Mouse (Mus musculus) limb, embryonic 13.5 days (tissue): ENCODE measurements around the gene Tnfaip2. TPM values are rescaled to one million over a fixed set of nuclear protein-coding genes. Genes with fewer than 3 reads are reported as not detected.
A peak's percentile ranks its signal among the peaks of the same experiment; 100 is the strongest.

Experiments
- ATAC-seq: fragments of 200-750 bp; cut with Nextera tagmentation; 2 replicates; pipeline ENCODE4 v1.8.0; 2017; ENCODE audit warnings: low read depth, moderate number of reproducible peaks, moderate TSS enrichment; ENCODE audit not compliant: low FRiP score
- H3K27ac ChIP-seq: fragments of 300-500 bp; sonication (generic); 2 replicates; pipeline ENCODE4 v1.5.1; 2015; ENCODE audit warnings: inconsistent platforms, mild to moderate bottlenecking, moderate library complexity
- H3K27me3 ChIP-seq: fragments of 300-500 bp; sonication (generic); 2 replicates; pipeline ENCODE4 v1.6.1; 2015; ENCODE audit warnings: mild to moderate bottlenecking, inconsistent platforms
- H3K36me3 ChIP-seq: fragments of 300-500 bp; sonication (generic); 2 replicates; pipeline ENCODE4 v1.6.1; 2015; ENCODE audit warnings: inconsistent platforms, mild to moderate bottlenecking, moderate library complexity
- H3K4me1 ChIP-seq: fragments of 300-500 bp; sonication (generic); 2 replicates; pipeline ENCODE4 v1.6.1; 2015; ENCODE audit warnings: inconsistent platforms
- H3K4me2 ChIP-seq: fragments of 300-500 bp; sonication (generic); replicated peaks from 2 replicates; pipeline ENCODE4 v1.6.1; 2015; ENCODE audit warnings: inconsistent platforms, mild to moderate bottlenecking, moderate library complexity
- H3K4me3 ChIP-seq: fragments of 300-500 bp; sonication (generic); 2 replicates; pipeline ENCODE4 v1.5.1; 2015; ENCODE audit warnings: moderate library complexity, mild to moderate bottlenecking, inconsistent platforms
- H3K9ac ChIP-seq: fragments of 300-500 bp; sonication (generic); 2 replicates; pipeline ENCODE4 v1.6.1; 2015; ENCODE audit warnings: mild to moderate bottlenecking, inconsistent platforms
- H3K9me3 ChIP-seq: fragments of 300-500 bp; sonication (generic); 2 replicates; pipeline ENCODE4 v1.6.1; 2016; ENCODE audit warnings: inconsistent platforms
- WGBS: fragments of 180-500 bp; shearing (Covaris S2); methylation state at CpG from one replicate; pipeline ENCODE4 v1.1.7; 2015; 5-methylcytosine and 5-hydroxymethylcytosine counted together
- polyA plus RNA-seq: library from polyadenylated mRNA; unstranded; fragments of >200 nt; fragmentation: Nextera tagmentation; extraction: Ambion mirVana; gene quantifications from 2 replicates; pipeline ENCODE4 v1.2.1, GENCODE M21; 2015

Gene Tnfaip2
- polyA plus RNA-seq, 1 experiment from 2014 or later = 7.8 TPM

DNA sequence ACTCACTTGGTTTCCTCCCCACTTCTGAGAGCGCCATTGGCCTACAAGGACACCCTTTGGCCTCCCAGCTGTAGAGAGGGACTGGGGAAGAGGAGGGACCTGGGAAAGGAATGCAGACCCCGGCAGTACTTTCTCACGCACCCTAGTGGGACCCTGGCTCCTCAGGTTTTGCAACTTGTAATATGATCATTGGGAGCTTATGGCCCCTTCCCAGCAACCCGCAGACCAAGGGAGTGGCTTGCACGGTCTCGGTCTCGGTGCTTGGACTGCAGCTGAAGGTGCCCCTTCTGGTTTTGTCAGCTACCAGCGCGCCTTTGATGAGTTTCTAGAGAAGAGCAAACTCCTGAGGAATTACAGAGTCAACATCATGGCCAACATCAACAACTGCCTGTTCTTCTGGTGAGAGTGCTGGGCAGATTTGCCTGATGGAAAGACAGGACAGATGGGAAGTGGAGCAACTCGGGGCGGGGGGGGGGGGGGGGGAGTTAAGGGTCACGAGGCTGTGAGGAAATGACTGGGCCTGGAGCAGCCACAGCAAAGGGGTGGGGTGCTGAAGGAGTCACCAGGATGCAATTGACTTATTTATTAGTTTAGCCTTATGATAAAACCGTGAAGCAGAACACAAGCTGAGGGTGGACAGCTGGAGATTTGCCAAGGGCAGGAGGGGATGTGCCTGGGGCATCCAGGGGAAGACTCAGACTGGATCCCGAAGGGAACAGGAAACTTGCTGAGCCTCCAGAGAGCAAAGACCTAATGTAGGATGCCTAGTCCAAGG, 6.8 kb downstream of the Tnfaip2 start:
- no peak overlapping the region for H3K27ac ChIP-seq
- H3K36me3 ChIP-seq = no peaks in the 10 kb centered on the region
- H3K9ac ChIP-seq = no peak overlapping the region
- H3K9me3 ChIP-seq = no peaks in the 10 kb centered on the region
- ATAC-seq = no peak
- peaks cover 99% of the 10 kb centered on the region for H3K27me3 ChIP-seq
- no peak overlapping the region for H3K4me3 ChIP-seq
- 14% methylated on average over 13 of the region's 14 CpGs for WGBS
- peaks cover 56% of the 10 kb centered on the region for H3K4me1 ChIP-seq
- peak overlapping the region; percentile 3; the same call in 1 of the 2 replicates for H3K4me2 ChIP-seq

- WGBS = 37% methylated on average over 6 of the region's 6 CpGs
- H3K27me3 ChIP-seq = peaks cover 98% of the 10 kb centered on the region
- H3K9ac ChIP-seq = no peak overlapping the region
- no peak for ATAC-seq
- no peaks in the 10 kb centered on the region for H3K9me3 ChIP-seq
- no peak overlapping the region for H3K4me3 ChIP-seq
- no peak overlapping the region for H3K27ac ChIP-seq
- no peak overlapping the region for H3K4me2 ChIP-seq
- peaks cover 66% of the 10 kb centered on the region for H3K4me1 ChIP-seq
- no peaks in the 10 kb centered on the region for H3K36me3 ChIP-seq
These were observed 8.1 kb downstream of the Tnfaip2 start for GRCm38 (mm10) chr12:111450359-111450758.

GRCm38 (mm10) chr12:111451561-111451960, 9.3 kb downstream of the Tnfaip2 start:
- Histone ChIP-seq H3K27me3 (peaks cover 97% of the 10 kb centered on the region), H3K9ac (no peak overlapping the region), H3K9me3 (no peaks in the 10 kb centered on the region), H3K4me1 (peaks cover 61% of the 10 kb centered on the region), H3K27ac (no peak overlapping the region), H3K4me3 (no peak overlapping the region), H3K4me2 (no peak overlapping the region), H3K36me3 (no peaks in the 10 kb centered on the region)
- WGBS = 78% methylated on average over 7 of the region's 7 CpGs
- ATAC-seq = no peak

- peaks cover 46% of the 10 kb centered on the region for H3K4me1 ChIP-seq
- 12% methylated on average over 4 of the region's 4 CpGs for WGBS
- no peak overlapping the region for H3K4me2 ChIP-seq
- no peaks in the 10 kb centered on the region for H3K36me3 ChIP-seq
- H3K27me3 ChIP-seq = peaks cover 97% of the 10 kb centered on the region
- no peak overlapping the region for H3K9ac ChIP-seq
- H3K4me3 ChIP-seq = no peak overlapping the region
- no peak overlapping the region for H3K27ac ChIP-seq
- H3K9me3 ChIP-seq = no peaks in the 10 kb centered on the region
- no peak for ATAC-seq
These were observed 11.8 kb downstream of the Tnfaip2 start for GRCm38 (mm10) chr12:111454021-111454420.

GRCm38 (mm10) chr12:111454543-111455280, 12.4 kb downstream of the Tnfaip2 start:
- H3K4me1 ChIP-seq = peaks cover 39% of the 10 kb centered on the region
- no peak overlapping the region for H3K27ac ChIP-seq
- no peaks in the 10 kb centered on the region for H3K36me3 ChIP-seq
- H3K4me3 ChIP-seq = no peak overlapping the region
- H3K9ac ChIP-seq = no peak overlapping the region
- no peaks in the 10 kb centered on the region for H3K9me3 ChIP-seq
- H3K4me2 ChIP-seq = no peak overlapping the region
- peaks cover 97% of the 10 kb centered on the region for H3K27me3 ChIP-seq
- 53% methylated on average over 10 of the region's 10 CpGs for WGBS
- no peak for ATAC-seq

- no peak overlapping the region for H3K27ac ChIP-seq
- H3K4me3 ChIP-seq = no peak overlapping the region
- 64% methylated on average over 12 of the region's 12 CpGs for WGBS
- no peaks in the 10 kb centered on the region for H3K9me3 ChIP-seq
- H3K9ac ChIP-seq = no peak overlapping the region
- H3K4me2 ChIP-seq = no peak overlapping the region
- H3K4me1 ChIP-seq = peaks cover 32% of the 10 kb centered on the region
- H3K27me3 ChIP-seq = peaks cover 97% of the 10 kb centered on the region
- H3K36me3 ChIP-seq = no peaks in the 10 kb centered on the region
- ATAC-seq = no peak
These were observed 13.1 kb downstream of the Tnfaip2 start for GRCm38 (mm10) chr12:111455311-111455846.

GRCm38 (mm10) chr12:111455860-111456259, 13.6 kb downstream of the Tnfaip2 start:
- peaks cover 27% of the 10 kb centered on the region for H3K4me1 ChIP-seq
- H3K4me2 ChIP-seq = no peak overlapping the region
- no peak overlapping the region for H3K27ac ChIP-seq
- H3K27me3 ChIP-seq = peaks cover 96% of the 10 kb centered on the region
- no peak for ATAC-seq
- no peaks in the 10 kb centered on the region for H3K36me3 ChIP-seq
- no peak overlapping the region for H3K4me3 ChIP-seq
- no peaks in the 10 kb centered on the region for H3K9me3 ChIP-seq
- H3K9ac ChIP-seq = no peak overlapping the region
- 67% methylated on average over 8 of the region's 8 CpGs for WGBS

GRCm38 (mm10) chr12:111457742-111458141, 15.5 kb downstream of the Tnfaip2 start:
- Histone ChIP-seq H3K27me3 (peaks cover 85% of the 10 kb centered on the region), H3K27ac (no peak overlapping the region), H3K9ac (no peak overlapping the region), H3K4me1 (peaks cover 26% of the 10 kb centered on the region), H3K9me3 (no peaks in the 10 kb centered on the region), H3K36me3 (no peaks in the 10 kb centered on the region), H3K4me3 (no peak overlapping the region), H3K4me2 (no peak overlapping the region)
- 71% methylated on average over 1 of the region's 1 CpGs for WGBS
- ATAC-seq = no peak

GRCm38 (mm10) chr12:111463570-111463969, 21.3 kb downstream of the Tnfaip2 start:
- no peaks in the 10 kb centered on the region for H3K9me3 ChIP-seq
- H3K4me3 ChIP-seq = no peak overlapping the region
- no peaks in the 10 kb centered on the region for H3K36me3 ChIP-seq
- 75% methylated on average over 7 of the region's 7 CpGs for WGBS
- H3K9ac ChIP-seq = no peak overlapping the region
- H3K4me1 ChIP-seq = no peaks in the 10 kb centered on the region
- H3K27ac ChIP-seq = no peak overlapping the region
- ATAC-seq = no peak
- H3K4me2 ChIP-seq = no peak overlapping the region
- peaks cover 41% of the 10 kb centered on the region for H3K27me3 ChIP-seq

DNA sequence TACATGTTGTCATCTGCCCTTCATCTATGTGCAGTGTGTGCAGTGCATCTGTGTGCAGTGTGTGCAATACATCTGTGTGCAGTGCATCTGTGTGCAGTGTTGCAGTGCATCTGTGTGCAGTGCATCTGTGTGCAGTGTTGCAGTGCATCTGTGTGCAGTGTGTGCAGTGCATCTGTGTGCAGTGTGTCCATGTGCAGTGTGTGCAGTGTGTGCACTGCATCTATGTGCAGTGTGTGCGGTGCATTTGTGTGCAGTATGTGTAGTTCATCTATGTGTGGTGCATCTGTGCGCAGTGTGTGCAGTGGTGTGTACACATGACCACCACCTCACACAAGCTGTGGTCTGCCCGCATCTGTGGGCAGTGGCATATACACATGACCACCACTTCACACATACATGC, 24.1 kb downstream of the Tnfaip2 start:
- H3K9ac ChIP-seq = no peak overlapping the region
- no peak overlapping the region for H3K4me2 ChIP-seq
- no peaks in the 10 kb centered on the region for H3K9me3 ChIP-seq
- peaks cover 2% of the 10 kb centered on the region; the same call in 1 of the 2 replicates for H3K4me1 ChIP-seq
- no peak overlapping the region for H3K27ac ChIP-seq
- peaks cover 24% of the 10 kb centered on the region for H3K27me3 ChIP-seq
- H3K4me3 ChIP-seq = no peak overlapping the region
- 96% methylated on average over 3 of the region's 3 CpGs for WGBS
- ATAC-seq = no peak
- H3K36me3 ChIP-seq = no peaks in the 10 kb centered on the region

DNA sequence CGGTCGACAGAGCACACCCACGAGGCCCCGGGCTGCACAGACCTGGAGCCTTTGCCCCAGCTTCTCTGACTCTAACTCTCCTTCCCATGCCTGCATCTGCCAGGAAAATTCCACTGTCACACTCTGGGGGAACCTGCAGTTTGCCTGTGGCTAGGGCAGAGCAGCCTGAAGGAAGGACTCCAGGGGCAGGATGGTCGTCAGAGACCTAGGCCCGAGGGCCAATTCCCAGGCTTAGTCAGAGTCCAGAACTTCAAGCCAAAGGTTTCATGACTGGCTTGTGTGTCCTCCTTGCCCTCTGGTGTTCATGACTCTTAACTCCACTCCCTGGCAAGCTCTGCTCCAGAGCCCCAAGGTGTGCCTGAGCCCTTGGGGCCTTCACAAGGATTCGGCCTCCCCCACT, 25.9 kb downstream of the Tnfaip2 start:
- Histone ChIP-seq H3K9ac (no peak overlapping the region; the same call in 1 of the 2 replicates), H3K36me3 (no peaks in the 10 kb centered on the region), H3K4me3 (no peak overlapping the region), H3K4me2 (no peak overlapping the region), H3K4me1 (peaks cover 2% of the 10 kb centered on the region; the same call in 1 of the 2 replicates), H3K27ac (no peak overlapping the region), H3K27me3 (peaks cover 20% of the 10 kb centered on the region), H3K9me3 (no peaks in the 10 kb centered on the region)
- ATAC-seq = no peak
- 70% methylated on average over 7 of the region's 7 CpGs for WGBS

DNA sequence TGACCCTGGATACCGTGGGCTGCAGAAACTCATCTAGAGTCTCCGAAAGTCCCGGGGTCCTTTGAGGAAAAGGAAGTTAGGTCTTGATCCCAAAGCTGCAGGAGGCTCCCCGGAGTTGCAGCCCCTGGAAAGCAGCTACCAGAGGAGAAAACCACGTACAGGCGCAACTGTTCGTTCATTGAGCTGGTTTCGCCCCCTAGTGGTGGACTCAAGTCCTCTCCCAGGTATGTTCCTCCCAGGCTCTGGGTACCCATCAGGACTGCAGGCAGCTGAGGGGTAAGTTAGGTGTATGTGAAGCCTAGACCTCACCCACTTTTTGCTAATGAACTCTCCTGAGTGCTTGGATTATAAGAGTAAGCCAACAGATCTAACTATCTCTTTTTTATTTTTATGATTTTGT, 27.2 kb downstream of the Tnfaip2 start:
- no peak overlapping the region for H3K4me2 ChIP-seq
- peak; percentile 57; the same call in 1 of the 2 replicates for ATAC-seq
- H3K4me1 ChIP-seq = peaks cover 2% of the 10 kb centered on the region; the same call in 1 of the 2 replicates
- 9% methylated on average over 8 of the region's 8 CpGs for WGBS
- no peaks in the 10 kb centered on the region for H3K9me3 ChIP-seq
- no peak overlapping the region for H3K9ac ChIP-seq
- H3K36me3 ChIP-seq = no peaks in the 10 kb centered on the region
- H3K4me3 ChIP-seq = no peak overlapping the region
- H3K27ac ChIP-seq = no peak overlapping the region
- peaks cover 25% of the 10 kb centered on the region for H3K27me3 ChIP-seq
